Mouse (Mus musculus) hindbrain, embryonic 14.5 days (tissue): ENCODE results near the gene Ppdpf. TPM values are rescaled to one million over a fixed set of nuclear protein-coding genes. Genes with fewer than 3 reads are reported as not detected.

Experiments used
- ATAC-seq: fragments of 200-750 bp; cut with Nextera tagmentation; 2 replicates; pipeline ENCODE4 v1.8.0; 2017; ENCODE audit warnings: moderate number of reproducible peaks, mild to moderate bottlenecking, moderate TSS enrichment, moderate library complexity; ENCODE audit not compliant: low FRiP score
- DNase-seq: peaks from one replicate; pipeline ENCODE4 v3.0.0-alpha.2; 2015; ENCODE audit warnings: low spot score
- H3K27ac ChIP-seq: fragments of 300-500 bp; sonication (generic); 2 replicates; pipeline ENCODE4 v1.5.1; 2014; ENCODE audit warnings: mild to moderate bottlenecking, moderate library complexity
- H3K27me3 ChIP-seq: fragments of 300-500 bp; sonication (generic); 2 replicates; pipeline ENCODE4 v1.6.1; 2014; ENCODE audit warnings: mild to moderate bottlenecking, low read length, mixed read lengths; ENCODE audit not compliant: control insufficient read depth, insufficient read depth
- H3K36me3 ChIP-seq: fragments of 300-500 bp; sonication (generic); replicated peaks from 2 replicates; pipeline ENCODE4 v1.6.1; 2014; ENCODE audit not compliant: control insufficient read depth, insufficient read depth
- H3K4me1 ChIP-seq: fragments of 300-500 bp; sonication (generic); replicated peaks from 2 replicates; pipeline ENCODE4 v1.6.1; 2014; ENCODE audit warnings: antibody characterized with exemption, low read length, mixed read lengths; ENCODE audit not compliant: control insufficient read depth, insufficient read depth
- H3K4me2 ChIP-seq: fragments of 300-500 bp; sonication (generic); replicated peaks from 2 replicates; pipeline ENCODE4 v1.6.1; 2014; ENCODE audit warnings: mild to moderate bottlenecking, moderate library complexity
- H3K4me3 ChIP-seq: fragments of 300-500 bp; sonication (generic); replicated peaks from 2 replicates; pipeline ENCODE4 v1.5.1; 2014; ENCODE audit warnings: mild to moderate bottlenecking, low read length
- H3K9ac ChIP-seq: fragments of 300-500 bp; sonication (generic); 2 replicates; pipeline ENCODE4 v1.6.1; 2014
- H3K9me3 ChIP-seq: fragments of 300-500 bp; sonication (generic); 2 replicates; pipeline ENCODE4 v1.6.1; 2016; ENCODE audit warnings: low read length; ENCODE audit not compliant: control insufficient read depth
- WGBS: fragments of 180-500 bp; shearing (Covaris S2); extraction: QIAGEN DNeasy Blood & Tissue Kit; methylation state at CpG from one replicate; pipeline ENCODE4 v1.1.7; 2014; 5-methylcytosine and 5-hydroxymethylcytosine counted together
- polyA plus RNA-seq: library from polyadenylated mRNA; unstranded; fragments of >200 nt; fragmentation: Nextera tagmentation; extraction: Ambion mirVana; gene quantifications from 2 replicates; pipeline ENCODE4 v1.2.1, GENCODE M21; 2014

Ppdpf gene
- polyA plus RNA-seq, 1 experiment from 2014 or later = 446 TPM

- Histone ChIP-seq H3K4me1 (peaks cover 44% of the 10 kb centered on the region), H3K9ac (no peak overlapping the region), H3K27me3 (no peaks in the 10 kb centered on the region), H3K4me3 (no peak overlapping the region), H3K9me3 (no peaks in the 10 kb centered on the region), H3K27ac (peak overlapping the region; percentile 88), H3K36me3 (peaks cover under 1% of the 10 kb centered on the region; the same call in 1 of the 2 replicates), H3K4me2 (peak overlapping the region; percentile 76)
- WGBS = 74% methylated on average over 6 of the region's 6 CpGs
- DNase-seq (no peak), ATAC-seq (no peak)
These were observed 29.2 kb upstream of the Ppdpf start for GRCm38 (mm10) chr2:181157716-181158302.

GRCm38 (mm10) chr2:181158471-181158870 is 28.6 kb upstream of the Ppdpf start:
- WGBS = 95% methylated on average over 2 of the region's 2 CpGs
- no peaks in the 10 kb centered on the region for H3K27me3 ChIP-seq

GRCm38 (mm10) chr2:181159091-181159514 is 27.9 kb upstream of the Ppdpf start:
- Histone ChIP-seq H3K9me3 (no peaks in the 10 kb centered on the region), H3K27ac (peak overlapping the region; percentile 57), H3K4me1 (peaks cover 44% of the 10 kb centered on the region), H3K27me3 (no peaks in the 10 kb centered on the region), H3K4me3 (no peak overlapping the region), H3K36me3 (no peaks in the 10 kb centered on the region), H3K9ac (no peak overlapping the region), H3K4me2 (no peak overlapping the region)
- DNase-seq (no peak), ATAC-seq (no peak)
- 53% methylated on average over 7 of the region's 7 CpGs for WGBS

More at GRCm38 (mm10) chr2:181158471-181158870, 28.6 kb upstream of the Ppdpf start:
- H3K9ac ChIP-seq = no peak overlapping the region
- no peak overlapping the region for H3K4me2 ChIP-seq
- DNase-seq (no peak), ATAC-seq (no peak)
- no peaks in the 10 kb centered on the region for H3K9me3 ChIP-seq
- peaks cover 44% of the 10 kb centered on the region for H3K4me1 ChIP-seq
- H3K27ac ChIP-seq = no peak overlapping the region
- H3K4me3 ChIP-seq = no peak overlapping the region
- H3K36me3 ChIP-seq = no peaks in the 10 kb centered on the region

GRCm38 (mm10) chr2:181159771-181160170 is 27.3 kb upstream of the Ppdpf start:
- Histone ChIP-seq H3K9me3 (no peaks in the 10 kb centered on the region), H3K36me3 (no peaks in the 10 kb centered on the region), H3K27me3 (no peaks in the 10 kb centered on the region), H3K27ac (peak overlapping the region; percentile 57), H3K4me1 (peaks cover 41% of the 10 kb centered on the region), H3K4me3 (no peak overlapping the region), H3K4me2 (no peak overlapping the region), H3K9ac (no peak overlapping the region)
- peak; percentile 39 for DNase-seq
- peak; percentile 77 for ATAC-seq
- WGBS = 0% methylated on average over 2 of the region's 2 CpGs

- peaks cover 30% of the 10 kb centered on the region for H3K4me1 ChIP-seq
- no peak overlapping the region for H3K27ac ChIP-seq
- no peak for DNase-seq
- no peak overlapping the region for H3K9ac ChIP-seq
- no peaks in the 10 kb centered on the region for H3K9me3 ChIP-seq
- WGBS = 74% methylated on average over 4 of the region's 4 CpGs
- no peak overlapping the region for H3K4me2 ChIP-seq
- H3K4me3 ChIP-seq = no peak overlapping the region
- no peaks in the 10 kb centered on the region for H3K27me3 ChIP-seq
- no peak for ATAC-seq
- no peaks in the 10 kb centered on the region for H3K36me3 ChIP-seq
These were observed 26.2 kb upstream of the Ppdpf start for GRCm38 (mm10) chr2:181160821-181161220.

- no peak overlapping the region for H3K27ac ChIP-seq
- no peak overlapping the region for H3K4me3 ChIP-seq
- no peaks in the 10 kb centered on the region for H3K4me1 ChIP-seq
- WGBS = 89% methylated on average over 5 of the region's 5 CpGs
- no peaks in the 10 kb centered on the region for H3K9me3 ChIP-seq
- no peak overlapping the region for H3K4me2 ChIP-seq
- no peaks in the 10 kb centered on the region for H3K36me3 ChIP-seq
- H3K9ac ChIP-seq = no peak overlapping the region
- ATAC-seq (no peak), DNase-seq (no peak)
- no peaks in the 10 kb centered on the region for H3K27me3 ChIP-seq
These were observed 20.6 kb upstream of the Ppdpf start for GRCm38 (mm10) chr2:181166469-181166868.

GRCm38 (mm10) chr2:181174646-181175045 is 12.4 kb upstream of the Ppdpf start:
- 88% methylated on average over 3 of the region's 3 CpGs for WGBS
- ATAC-seq (no peak), DNase-seq (no peak)
- Histone ChIP-seq H3K36me3 (no peaks in the 10 kb centered on the region), H3K27ac (no peak overlapping the region), H3K9ac (no peak overlapping the region), H3K27me3 (no peaks in the 10 kb centered on the region), H3K4me1 (no peaks in the 10 kb centered on the region), H3K4me2 (no peak overlapping the region), H3K4me3 (no peak overlapping the region), H3K9me3 (no peaks in the 10 kb centered on the region)

GRCm38 (mm10) chr2:181178015-181178414 is 9.0 kb upstream of the Ppdpf start:
- no peaks in the 10 kb centered on the region for H3K27me3 ChIP-seq
- no peaks in the 10 kb centered on the region for H3K9me3 ChIP-seq
- H3K4me3 ChIP-seq = no peak overlapping the region
- no peak overlapping the region for H3K4me2 ChIP-seq
- WGBS = 81% methylated on average over 3 of the region's 3 CpGs
- H3K36me3 ChIP-seq = no peaks in the 10 kb centered on the region
- H3K9ac ChIP-seq = no peak overlapping the region
- no peaks in the 10 kb centered on the region for H3K4me1 ChIP-seq
- H3K27ac ChIP-seq = no peak overlapping the region
- DNase-seq (no peak), ATAC-seq (no peak)

- no peak overlapping the region for H3K27ac ChIP-seq
- 84% methylated on average over 5 of the region's 5 CpGs for WGBS
These were observed 8.6 kb upstream of the Ppdpf start for GRCm38 (mm10) chr2:181178471-181178870.

GRCm38 (mm10) chr2:181180898-181181297 is 6.1 kb upstream of the Ppdpf start:
- no peak overlapping the region for H3K4me2 ChIP-seq
- no peak overlapping the region for H3K27ac ChIP-seq
- no peak overlapping the region for H3K9ac ChIP-seq
- no peak for ATAC-seq
- H3K9me3 ChIP-seq = no peaks in the 10 kb centered on the region
- H3K4me1 ChIP-seq = no peaks in the 10 kb centered on the region
- H3K27me3 ChIP-seq = no peaks in the 10 kb centered on the region
- no peaks in the 10 kb centered on the region for H3K36me3 ChIP-seq
- 83% methylated on average over 6 of the region's 6 CpGs for WGBS
- DNase-seq = no peak
- H3K4me3 ChIP-seq = no peak overlapping the region

More at GRCm38 (mm10) chr2:181178471-181178870, 8.6 kb upstream of the Ppdpf start:
- Histone ChIP-seq H3K9me3 (no peaks in the 10 kb centered on the region), H3K4me2 (no peak overlapping the region), H3K9ac (no peak overlapping the region), H3K27me3 (no peaks in the 10 kb centered on the region), H3K36me3 (no peaks in the 10 kb centered on the region), H3K4me3 (no peak overlapping the region), H3K4me1 (no peaks in the 10 kb centered on the region)
- DNase-seq = no peak
- ATAC-seq = no peak
